Mouse (Mus musculus) induced T-regulatory cell, adult 2 months (primary cell): ENCODE measurements around the gene Gcnt2.
"Not testable (repeated sequence)": the region's sequence is repeated elsewhere in the genome, so short reads cannot be mapped to it uniquely, and the experiment has no call there.

ENCODE experiments used
- DNase-seq: peaks from one replicate; pipeline ENCODE4 v3.0.0-alpha.2; 2012; ENCODE audit warnings: low read depth

The Gcnt2 gene

GRCm38 (mm10) chr13:40874021-40874420 lies 14.5 kb downstream of the Gcnt2 start:
- no peak for DNase-seq

- no peak for DNase-seq
Observed at GRCm38 (mm10) chr13:40875415-40875814, 15.9 kb downstream of the Gcnt2 start.

GRCm38 (mm10) chr13:40877589-40877988 lies 18.0 kb downstream of the Gcnt2 start:
- no peak for DNase-seq

GRCm38 (mm10) chr13:40880557-40880956 lies 21.0 kb downstream of the Gcnt2 start:
- DNase-seq: no peak

GRCm38 (mm10) chr13:40882606-40883005 lies 23.1 kb downstream of the Gcnt2 start:
- DNase-seq: no peak

GRCm38 (mm10) chr13:40883903-40884302 lies 24.3 kb downstream of the Gcnt2 start:
- DNase-seq: no peak

- no peak for DNase-seq
Observed at GRCm38 (mm10) chr13:40884878-40885277, 25.3 kb downstream of the Gcnt2 start.

- DNase-seq: no peak
Observed at GRCm38 (mm10) chr13:40885935-40886642, 26.5 kb downstream of the Gcnt2 start.

- DNase-seq: no peak
Observed at GRCm38 (mm10) chr13:40886643-40887381, 27.3 kb downstream of the Gcnt2 start.

GRCm38 (mm10) chr13:40890595-40890994 lies 31.0 kb downstream of the Gcnt2 start:
- no peak for DNase-seq

GRCm38 (mm10) chr13:40891369-40891768 lies 31.8 kb downstream of the Gcnt2 start:
- not testable (repeated sequence) for DNase-seq

- no peak for DNase-seq
Observed at GRCm38 (mm10) chr13:40892043-40892442, 32.5 kb downstream of the Gcnt2 start.

- DNase-seq: no peak
Observed at GRCm38 (mm10) chr13:40892547-40892946, 33.0 kb downstream of the Gcnt2 start.

- DNase-seq: no peak
Observed at GRCm38 (mm10) chr13:40893573-40893972, 34.0 kb downstream of the Gcnt2 start.

GRCm38 (mm10) chr13:40898049-40898690 lies 38.6 kb downstream of the Gcnt2 start:
- DNase-seq: not testable (repeated sequence)

GRCm38 (mm10) chr13:40898698-40899097 lies 39.1 kb downstream of the Gcnt2 start:
- DNase-seq: no peak

- no peak for DNase-seq
Observed at GRCm38 (mm10) chr13:40899349-40899993, 39.9 kb downstream of the Gcnt2 start.

- DNase-seq: no peak
Observed at GRCm38 (mm10) chr13:40899994-40900970, 40.7 kb downstream of the Gcnt2 start.

GRCm38 (mm10) chr13:40901263-40901662 lies 41.7 kb downstream of the Gcnt2 start:
- DNase-seq: no peak

GRCm38 (mm10) chr13:40901831-40902459 lies 42.4 kb downstream of the Gcnt2 start:
- no peak for DNase-seq

GRCm38 (mm10) chr13:40904080-40904479 lies 44.5 kb downstream of the Gcnt2 start:
- no peak for DNase-seq
